Mouse (Mus musculus) cerebellum, adult 9-10 months (tissue): Measurements from ENCODE around the gene Plekhn1.
A peak's percentile ranks its signal among the peaks of the same experiment; 100 is the strongest.

Source experiments
- DNase-seq: peaks from one replicate; pipeline ENCODE4 v3.0.0; 2022

The Plekhn1 gene

DNA sequence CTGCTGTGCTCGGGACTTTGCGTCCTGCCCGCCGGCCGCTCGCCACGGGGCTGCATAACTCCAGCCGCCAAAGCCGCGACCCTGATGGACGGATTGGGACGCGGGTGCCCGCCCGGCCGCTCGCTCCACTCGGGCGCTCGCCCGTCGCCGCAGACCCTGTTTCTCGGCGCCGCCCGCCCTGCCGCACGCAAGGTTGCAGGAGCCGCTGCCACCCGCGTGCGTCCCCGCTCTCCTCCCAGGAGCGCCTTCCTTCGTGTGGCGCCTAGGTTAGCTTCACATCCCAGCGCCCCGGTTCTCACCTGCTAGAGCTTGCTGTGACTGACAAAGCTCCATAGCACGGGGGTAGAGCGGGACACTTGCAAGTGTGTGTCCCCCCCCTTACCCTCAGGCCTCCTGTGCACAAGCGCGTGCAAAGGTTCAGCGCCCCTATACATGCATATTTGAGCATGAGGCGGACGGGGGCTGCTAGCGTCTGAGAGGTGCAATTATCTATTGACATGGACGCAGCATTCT is at the start of gene Plekhn1:
Plekhn1 (minus strand) TSS at position 157 of the 513 bp plus-strand sequence.
- DNase-seq = peak; percentile 78

DNA sequence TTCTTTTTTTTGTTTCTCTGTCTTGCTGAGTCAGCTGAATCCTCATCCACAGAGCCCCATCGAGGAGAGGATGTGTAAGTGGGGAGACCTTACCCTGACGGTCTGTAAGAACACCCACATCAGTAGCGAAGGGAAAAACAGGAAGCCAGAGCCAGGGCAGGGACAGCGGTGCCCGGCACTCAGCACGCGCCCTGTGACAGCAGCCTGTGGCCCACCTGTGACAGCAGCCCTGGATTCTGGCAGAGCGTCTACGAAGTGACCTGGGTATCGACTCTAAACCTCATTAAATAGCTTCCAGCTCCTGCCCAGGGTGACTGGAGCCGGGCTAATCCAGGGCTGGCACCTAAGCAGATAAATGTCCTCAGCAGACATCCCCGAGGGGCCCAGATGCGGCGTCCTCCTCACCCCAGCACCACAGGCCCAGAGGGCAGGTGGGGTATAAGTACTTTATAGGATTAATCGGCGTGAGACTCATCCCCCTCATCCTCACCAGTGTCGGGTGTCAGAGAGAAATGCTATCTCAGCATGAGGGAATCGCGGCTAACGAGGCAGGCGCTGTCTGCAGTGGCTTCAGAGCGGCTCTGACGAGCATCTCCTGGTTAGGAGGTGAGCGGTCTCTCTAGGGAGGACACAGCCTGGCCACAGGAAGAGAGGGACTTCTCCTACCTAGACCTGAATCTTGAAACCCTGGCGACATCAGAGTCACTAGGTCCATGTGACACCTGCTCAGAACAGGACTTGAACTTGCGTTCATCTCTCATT is 20.6 kb upstream of the Plekhn1 start, which contains the start of gene Samd11:
Samd11 (minus strand) TSS at position 580 of the 762 bp plus-strand sequence.
- DNase-seq = no peak

DNA sequence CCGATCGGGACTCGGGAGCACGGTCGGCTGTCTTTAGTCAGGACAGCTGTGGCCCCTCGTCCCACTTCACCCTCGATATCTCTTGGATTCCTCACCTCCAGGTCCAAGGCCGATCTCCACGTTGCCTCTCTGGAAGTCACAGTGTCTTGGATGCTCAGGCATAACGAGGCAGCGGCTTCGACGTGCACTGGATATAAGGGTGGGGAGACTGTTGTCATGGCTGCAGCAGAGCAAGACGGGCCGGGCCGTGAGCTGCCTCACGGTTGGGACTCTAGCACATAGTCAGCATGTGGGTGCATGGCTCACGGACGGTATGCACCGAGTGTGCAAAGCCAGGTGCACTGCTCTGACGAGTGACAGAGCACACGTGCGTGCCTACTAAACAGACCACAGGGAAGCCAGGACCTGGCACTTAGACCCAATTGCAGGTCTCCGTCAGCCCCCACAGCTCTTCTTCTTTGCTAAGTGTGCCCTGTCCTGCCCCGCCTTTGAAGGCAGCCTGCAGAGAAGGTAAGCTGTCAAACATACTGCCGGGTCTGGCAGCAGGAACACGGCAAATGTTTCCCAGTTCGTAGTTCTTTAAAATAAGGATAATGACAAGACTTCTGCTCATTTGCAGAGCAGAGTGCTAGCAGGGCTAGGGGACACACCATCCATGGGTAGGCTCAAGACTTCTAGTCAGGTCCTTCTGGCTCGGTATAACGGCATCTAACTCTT is 19.9 kb upstream of the Plekhn1 start:
- no peak for DNase-seq

DNA sequence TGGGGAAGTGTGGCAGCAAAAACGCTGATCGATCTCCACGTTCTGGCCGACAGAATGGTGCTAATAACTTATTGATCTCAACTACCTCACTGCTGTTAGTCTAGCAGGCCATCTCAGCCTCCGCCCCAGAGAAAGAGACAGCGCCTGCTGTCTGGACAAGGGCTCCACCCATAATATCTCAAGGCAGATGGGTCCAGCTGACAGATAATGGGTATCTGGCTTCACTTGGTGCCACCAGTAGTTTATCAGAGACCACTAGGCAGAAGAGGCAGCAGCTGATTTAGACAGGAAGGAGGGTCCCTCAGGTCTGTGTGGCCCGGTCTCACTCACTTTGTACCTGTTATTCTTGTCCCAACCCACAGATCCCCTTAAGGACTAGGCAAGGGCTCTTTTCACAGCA is 18.4 kb upstream of the Plekhn1 start:
- no peak for DNase-seq

DNA sequence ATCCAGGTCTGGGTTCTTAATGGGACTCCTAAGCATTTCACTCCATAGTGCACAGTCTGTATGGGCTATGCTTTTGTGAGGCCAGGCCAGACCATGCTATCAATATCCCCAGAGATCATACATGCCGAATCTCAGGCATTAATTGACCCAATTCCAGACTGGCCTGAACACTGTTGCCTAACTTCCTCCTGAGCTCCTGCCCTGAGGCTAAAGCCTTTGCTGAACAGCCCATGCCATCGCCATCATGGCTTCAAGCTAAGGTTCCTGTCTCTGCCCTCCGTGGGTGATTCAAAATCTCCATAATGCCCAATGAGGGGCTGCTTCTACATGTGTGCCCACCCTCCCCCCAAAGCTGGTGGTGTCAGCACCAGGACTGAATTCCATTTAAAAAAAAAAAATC is 18.0 kb upstream of the Plekhn1 start:
- no peak for DNase-seq

DNA sequence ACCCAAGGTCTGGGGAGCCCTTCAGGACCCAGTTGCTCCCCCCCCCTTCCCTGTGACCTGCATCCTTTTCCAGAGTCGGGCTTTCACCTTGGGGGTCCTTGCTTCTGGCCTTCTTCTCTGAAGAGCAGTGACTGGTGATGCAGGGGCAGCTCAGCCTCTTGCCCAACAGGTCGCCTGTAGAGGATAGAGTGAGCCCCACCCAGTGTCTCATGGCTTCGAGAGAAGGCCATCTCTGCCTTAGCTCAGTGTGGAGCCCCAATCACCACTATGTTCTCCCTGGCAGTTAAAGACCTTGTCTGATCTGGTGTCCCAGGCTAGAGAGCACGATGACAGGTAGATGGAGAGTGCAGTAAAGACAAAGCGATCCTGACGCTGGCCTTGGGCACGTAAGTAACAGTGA is 17.5 kb upstream of the Plekhn1 start:
- DNase-seq = no peak

DNA sequence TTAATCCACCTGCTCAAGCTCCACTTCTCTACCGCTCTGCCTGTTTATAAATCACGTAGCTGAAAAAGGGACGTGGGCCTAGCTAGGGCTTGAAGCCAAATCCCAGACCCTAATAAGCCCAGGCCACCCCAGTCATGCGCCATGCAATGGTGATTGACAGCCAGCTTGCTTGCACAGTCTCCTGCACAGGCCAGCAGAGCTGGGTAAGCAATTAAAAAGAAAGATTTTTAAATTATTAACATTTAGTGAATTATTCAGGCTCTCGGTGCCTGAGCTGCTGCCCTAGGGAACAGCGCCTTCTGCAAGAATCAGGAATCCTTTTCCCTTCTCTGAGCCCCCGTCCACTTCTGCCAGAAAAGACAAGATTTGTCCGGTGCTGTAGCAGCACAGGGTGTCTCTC is 16.4 kb upstream of the Plekhn1 start:
- no peak for DNase-seq

DNA sequence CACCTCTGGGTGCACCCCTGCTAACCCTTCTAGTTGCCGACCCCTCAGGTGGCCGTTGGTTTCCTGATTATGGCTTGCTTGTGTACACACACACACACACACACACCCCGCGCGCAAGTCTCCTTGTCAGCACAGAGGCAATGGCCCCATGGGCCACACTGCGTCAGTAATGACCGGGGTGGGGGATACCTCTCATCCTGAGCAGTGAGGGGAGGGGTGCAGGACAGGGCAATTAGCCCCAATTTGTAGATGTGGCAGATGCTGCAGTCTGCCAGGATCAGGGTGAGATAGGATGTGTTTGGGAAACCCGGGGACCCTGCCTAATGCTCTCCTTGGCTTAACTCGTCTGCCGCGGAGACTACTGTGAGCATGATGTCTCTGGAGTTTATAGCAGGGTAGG is 14.9 kb upstream of the Plekhn1 start:
- no peak for DNase-seq

DNA sequence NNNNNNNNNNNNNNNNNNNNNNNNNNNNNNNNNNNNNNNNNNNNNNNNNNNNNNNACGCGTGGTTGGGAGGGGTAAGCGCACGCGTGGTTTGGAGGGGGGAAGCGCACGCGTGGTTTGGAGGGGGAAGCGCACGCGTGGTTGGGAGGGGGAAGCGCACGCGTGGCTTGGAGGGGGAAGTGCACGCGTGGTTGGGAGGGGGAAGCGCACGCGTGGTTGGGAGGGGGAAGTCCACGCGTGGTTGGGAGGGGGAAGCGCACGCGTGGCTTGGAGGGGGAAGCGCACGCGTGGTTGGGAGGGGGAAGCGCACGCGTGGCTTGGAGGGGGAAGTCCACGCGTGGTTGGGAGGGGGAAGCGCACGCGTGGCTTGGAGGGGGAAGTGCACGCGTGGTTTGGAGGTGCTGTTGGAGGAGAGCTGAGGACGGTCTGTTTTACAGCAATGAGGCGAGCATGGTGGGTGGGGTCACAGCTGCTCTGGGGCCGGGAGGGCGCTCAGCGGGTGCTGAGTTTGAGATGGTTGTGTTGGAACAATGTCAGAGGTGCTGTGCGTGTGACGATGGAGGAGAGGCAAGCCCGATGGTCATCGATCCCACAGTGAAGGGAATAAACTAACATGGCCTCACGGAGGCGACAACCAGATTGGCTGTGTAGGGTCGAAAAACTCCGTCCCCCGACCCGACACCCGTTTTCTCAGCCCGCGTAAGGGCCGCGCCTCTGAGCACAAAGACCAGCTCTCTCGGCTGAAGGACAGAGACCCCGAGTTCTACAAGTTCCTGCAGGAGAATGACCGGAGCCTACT is 2.2 kb upstream of the Plekhn1 start:
- peak; percentile 59 for DNase-seq

DNA sequence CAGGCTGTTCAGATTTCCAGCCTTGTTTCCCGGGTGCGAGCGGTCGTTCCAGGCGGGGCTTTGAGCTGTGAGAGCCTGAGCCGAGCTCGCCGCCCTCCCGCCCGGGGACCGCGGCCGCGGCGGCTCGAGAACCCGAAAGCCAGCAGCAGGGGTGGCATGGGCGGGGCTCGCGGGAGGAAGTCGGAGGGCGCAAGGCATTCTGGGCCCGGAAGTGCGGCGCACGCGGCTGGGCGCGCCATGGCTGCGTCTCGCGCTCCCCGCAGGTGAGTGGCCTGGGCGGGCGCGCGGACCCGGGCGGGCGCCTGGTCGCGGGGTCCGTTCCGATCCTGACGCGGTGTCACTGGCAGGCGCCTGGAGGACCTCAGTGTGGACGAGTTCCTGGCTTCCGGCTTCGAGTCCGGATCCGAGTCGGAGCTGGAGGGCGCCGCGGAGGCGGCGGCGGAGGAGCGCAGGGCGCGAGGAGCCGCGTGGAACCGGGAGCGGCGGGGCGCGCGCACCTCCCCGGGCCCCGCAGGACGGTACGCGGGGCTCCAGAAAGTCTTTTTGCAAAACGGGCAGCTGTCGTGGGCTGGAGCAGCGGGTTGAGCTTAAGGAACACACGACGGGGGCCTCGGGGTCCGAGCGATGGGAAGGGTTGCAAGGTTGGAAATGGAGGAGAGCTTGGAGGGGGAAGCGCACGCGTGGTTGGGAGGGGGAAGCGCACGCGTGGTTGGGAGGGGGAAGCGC is 1.3 kb upstream of the Plekhn1 start, which contains the start of gene Noc2l:
Noc2l (plus strand) TSS at position 203 of the 726 bp plus-strand sequence.
- peak; percentile 83 for DNase-seq

DNA sequence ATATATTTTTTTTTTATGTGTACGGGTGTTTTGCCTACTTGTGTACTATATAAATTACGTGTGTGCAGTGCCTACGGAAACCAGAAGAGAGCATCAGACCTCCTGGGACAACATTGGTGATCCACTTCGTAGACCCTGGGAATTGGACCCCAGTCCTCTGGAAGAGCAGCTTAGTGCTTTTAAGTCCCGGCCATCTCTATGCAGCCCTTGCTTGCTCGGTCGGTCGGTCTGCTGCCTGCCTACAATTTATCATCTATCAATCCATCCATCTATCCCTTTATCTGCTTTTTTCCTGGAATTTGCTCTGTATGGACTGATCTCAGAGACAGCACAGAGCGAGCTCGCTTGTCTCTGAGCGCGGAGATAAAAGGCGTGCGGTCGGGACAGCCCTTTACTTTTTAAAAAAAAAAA is 708 bp upstream of the Plekhn1 start:
- DNase-seq = no peak

DNA sequence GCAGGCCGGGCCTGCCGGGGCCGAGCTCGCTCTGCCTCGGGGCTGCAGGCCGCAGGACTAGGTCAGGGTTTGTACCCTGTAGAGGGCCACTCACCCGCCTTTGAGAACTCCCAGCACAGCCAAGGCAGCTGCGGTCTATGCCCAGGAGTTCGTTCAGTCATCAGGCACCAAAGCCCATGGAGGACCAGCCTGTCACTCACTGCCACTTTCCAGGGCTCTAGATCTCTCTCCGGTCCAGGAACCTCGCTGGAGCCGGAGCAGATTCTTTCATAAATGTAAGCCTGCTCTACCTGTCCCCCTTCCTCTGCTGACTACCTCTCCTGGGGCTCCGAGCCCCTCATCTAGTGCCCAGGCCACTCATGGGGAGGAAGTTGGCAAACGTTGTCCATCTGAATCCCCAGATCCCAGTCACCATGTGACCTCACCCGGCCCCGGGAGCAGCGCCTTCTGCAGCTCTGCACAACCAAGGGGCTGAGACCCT is 596 bp downstream of the Plekhn1 start:
- no peak for DNase-seq

DNA sequence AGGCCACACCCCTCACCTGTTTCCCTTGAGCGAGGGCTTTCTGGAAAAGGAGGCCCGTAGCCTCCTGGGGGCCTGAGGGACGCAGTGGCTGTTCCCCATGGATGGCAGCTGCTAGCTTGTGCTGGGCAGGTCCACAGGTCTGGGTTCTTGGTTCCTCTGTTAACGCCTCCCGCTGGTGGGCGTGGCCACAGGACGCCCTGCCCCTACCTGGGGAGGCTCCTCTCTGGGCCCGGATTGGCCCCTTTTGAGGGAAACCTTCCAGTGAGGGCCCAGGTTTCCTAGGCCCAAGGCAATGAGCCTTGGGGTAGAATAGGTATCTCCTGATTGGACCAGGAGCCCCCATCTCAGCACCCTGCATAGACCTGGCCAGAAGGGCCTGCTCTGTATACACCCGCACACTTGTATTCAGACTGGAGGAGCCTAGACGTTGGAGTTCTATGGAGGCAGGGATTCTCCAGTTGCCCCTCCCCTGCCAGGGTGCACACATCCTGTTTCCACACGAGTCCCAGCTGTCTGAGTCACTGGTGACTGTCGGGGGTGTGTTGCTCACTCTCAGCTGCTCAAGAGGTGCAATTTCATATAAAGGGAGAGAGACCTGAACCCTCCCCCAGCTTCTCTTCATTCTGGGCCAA is 6.1 kb downstream of the Plekhn1 start:
- DNase-seq = no peak

DNA sequence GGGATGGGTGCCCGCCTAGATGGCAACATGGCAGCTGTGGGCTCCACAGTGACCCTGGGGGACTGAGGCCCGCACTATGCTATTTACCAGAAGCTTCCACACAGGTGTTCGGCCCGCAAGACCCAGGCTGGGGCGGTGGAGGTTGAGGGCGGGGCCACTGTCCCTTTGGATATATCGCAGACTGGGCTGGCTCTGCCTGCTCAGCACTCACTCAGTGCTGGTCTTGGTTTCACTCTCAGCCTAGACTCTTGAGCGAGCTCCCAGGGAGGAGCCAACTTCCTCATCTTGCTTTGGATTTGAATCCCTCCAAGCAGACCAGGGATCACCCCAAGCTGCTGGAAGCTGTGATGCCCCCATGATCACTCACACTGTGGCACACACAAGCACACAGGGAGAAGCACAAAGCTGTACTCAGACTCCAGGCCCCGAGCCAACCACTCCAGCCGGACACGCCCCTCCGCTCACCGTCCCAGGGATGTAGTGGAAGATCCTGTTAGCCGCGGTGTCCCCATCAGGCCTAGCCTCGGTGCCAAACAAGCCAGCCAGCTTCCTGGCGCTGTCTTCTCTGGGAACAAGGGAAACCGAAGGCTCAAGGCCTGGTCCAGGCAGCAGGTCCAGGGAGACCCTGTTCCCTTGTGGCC is 6.8 kb downstream of the Plekhn1 start:
- no peak for DNase-seq

DNA sequence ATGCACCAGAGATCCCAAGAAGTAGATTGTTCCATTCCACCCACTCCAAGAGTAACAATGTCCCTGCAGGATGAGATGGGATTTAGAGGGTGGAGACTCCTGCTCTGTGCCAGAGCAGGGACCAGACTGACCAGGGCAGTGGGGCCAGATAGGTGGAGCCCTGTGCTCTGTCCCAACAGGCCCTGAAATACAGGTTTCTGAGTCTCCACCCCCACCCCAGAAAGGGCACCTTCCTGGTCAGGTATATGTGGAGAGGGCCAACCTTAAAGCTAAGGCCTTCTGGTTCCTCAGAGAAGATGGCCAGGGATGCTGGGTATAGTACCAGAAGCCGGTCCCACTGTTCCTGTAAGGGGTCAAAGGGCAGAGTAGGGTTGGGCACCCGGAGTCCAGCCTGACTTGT is 10.4 kb downstream of the Plekhn1 start:
- no peak for DNase-seq

DNA sequence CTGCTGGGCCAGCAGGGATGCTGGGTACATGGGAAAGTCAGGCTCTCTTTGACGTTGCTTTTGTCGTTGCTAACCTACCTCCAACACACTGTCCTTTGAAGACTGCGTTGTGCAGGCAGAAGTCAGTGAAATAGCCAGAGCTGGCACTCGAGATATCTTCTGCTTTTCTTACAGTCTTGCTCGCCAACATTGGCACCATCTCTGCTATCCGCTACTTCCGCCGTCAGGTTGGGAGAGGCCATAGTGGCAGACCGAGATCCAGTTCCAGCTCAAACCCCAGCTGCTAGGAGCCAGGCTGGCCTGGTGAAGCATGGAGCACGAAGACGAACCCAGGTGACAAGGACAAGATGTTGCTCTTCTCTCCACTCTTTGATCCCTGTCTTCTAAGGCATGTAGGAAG is 14.7 kb downstream of the Plekhn1 start:
- DNase-seq = no peak

DNA sequence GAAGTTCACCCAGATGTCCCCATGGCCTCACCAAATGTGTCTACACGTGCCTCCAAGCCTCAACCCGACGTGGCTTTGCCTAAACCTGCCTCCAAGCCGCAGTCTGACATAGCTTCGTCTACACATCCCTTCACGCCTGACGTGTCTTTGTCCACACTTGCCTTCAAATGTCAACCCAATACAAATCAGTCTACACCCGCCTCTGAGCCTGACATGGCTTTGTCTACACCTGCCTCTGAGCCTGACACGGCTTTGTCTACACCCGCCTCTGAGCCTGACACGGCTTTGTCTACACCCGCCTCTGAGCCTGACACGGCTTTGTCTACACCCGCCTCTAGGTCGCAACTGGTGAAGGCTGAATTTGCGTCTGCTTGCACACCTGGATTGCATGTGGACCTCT is 16.8 kb downstream of the Plekhn1 start:
- DNase-seq = no peak

DNA sequence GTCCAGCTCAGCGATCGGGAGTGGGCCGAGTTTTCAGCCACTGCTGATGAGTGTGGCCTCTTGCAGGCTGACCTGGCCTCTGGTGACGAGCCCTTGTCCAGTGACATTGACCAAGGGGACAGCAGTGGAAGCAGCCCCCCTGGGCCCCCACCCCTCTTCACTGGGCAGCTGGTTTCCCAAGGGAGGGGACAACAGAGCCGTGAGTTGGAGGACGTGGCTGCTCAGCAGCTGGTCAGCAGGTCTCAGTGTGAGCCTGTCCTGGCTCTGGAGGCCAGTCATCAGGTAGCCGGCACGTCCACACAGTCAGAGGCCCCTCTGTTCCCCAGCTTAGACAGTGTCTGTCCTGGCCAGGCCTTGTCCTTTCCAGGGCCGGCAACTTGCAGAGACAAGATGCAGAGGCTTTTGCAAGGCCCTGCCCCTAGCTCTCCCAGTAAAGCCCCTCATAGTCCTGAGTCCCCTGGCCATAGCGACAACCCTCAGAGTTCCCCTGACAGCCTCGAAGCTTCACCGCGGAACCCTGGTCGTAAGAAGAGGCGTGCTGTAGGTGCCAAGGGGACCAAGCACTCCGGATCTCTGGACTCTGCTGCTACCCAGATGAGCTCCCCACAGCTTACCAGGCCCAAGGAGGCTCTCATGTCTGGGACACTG is 17.5 kb downstream of the Plekhn1 start:
- DNase-seq = no peak

DNA sequence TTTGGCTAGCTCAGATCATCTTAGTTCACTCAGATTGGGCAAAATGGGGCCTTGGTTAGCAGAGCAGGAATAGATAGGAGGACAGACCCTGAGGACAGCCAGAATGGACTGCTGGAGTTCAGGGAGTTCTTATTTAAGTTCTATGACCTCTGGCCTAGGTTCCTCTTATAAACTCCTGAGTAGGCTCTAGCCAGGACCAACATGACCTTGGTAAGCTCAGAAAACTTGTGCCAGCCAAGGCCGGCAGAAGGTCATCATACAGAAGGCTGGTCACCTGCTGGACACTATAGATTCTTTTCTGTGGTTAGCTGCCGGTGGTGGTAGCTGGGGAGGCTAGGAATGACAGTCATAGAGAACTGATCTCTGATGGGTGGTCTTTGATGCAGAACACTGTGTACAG is 18.5 kb downstream of the Plekhn1 start:
- DNase-seq = no peak

DNA sequence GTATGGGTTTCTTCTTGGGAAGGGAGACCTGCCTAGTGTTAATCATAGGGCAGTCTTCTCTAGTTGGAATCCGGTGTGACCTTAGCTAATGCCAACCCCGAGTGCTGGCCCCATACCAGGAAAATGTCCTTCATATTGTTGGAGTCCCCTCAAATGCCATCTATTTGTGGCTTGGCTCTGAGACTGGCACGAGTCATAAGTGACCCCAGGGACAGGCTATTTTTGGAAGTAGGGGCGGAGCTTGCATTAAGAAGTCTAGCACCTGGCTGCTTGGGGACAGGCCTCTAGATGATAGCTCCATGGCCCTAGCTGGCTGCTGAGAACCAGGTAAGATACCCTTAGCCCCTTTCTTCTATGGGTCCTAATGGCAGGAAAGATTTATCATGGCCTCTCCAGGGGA is 19.0 kb downstream of the Plekhn1 start, which contains the start of gene Perm1:
Perm1 (plus strand) TSS at position 220 of the 400 bp plus-strand sequence.
- DNase-seq = peak; percentile 22

DNA sequence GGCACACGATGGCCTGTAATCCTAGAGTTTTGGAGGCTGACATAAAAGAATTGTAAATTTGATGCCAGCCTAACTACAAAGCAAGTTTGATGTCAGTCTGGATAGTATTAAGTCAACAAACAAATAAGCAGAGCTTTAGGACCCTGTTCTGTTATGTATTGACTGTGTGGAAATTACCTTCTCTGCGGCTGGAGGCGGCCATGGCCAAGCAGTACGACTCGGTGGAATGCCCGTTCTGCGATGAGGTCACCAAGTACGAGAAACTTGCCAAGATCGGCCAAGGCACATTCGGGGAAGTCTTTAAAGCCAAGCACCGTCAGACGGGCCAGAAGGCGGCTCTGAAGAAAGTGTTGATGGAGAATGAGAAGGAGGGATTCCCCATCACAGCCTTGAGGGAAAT is 21.5 kb downstream of the Plekhn1 start:
- no peak for DNase-seq
